Mouse (Mus musculus): ENCODE measurements around the gene Rbm7. TPM values are rescaled to one million over a fixed set of nuclear protein-coding genes. Genes with fewer than 3 reads are reported as not detected.
A peak's percentile ranks its signal among the peaks of the same experiment; 100 is the strongest.

The Rbm7 gene
- total RNA-seq, 1 experiment from 2014 or later, result 125 TPM

GRCm38 (mm10) chr9:48455961-48456360 lies 39.1 kb downstream of the Rbm7 start:
- no peak for ATAC-seq (replicated peaks in 1 of 2; ENCODE audit: insufficient read depth in 1 of 2, low FRiP score in 2 of 2, low TSS enrichment in 1 of 2, low read depth in 1 of 2, poor library complexity in 2 of 2, severe bottlenecking in 2 of 2)

GRCm38 (mm10) chr9:48450066-48450465 lies 45.0 kb downstream of the Rbm7 start:
- ATAC-seq (replicated peaks in 1 of 2; ENCODE audit: insufficient read depth in 1 of 2, low FRiP score in 2 of 2, low TSS enrichment in 1 of 2, low read depth in 1 of 2, poor library complexity in 2 of 2, severe bottlenecking in 2 of 2), result no peak

- peak; percentile 46 to 51; a peak in 3 of 4 replicates for ATAC-seq (replicated peaks in 1 of 2; ENCODE audit: insufficient read depth in 1 of 2, low FRiP score in 2 of 2, low TSS enrichment in 1 of 2, low read depth in 1 of 2, poor library complexity in 2 of 2, severe bottlenecking in 2 of 2)
Observed at GRCm38 (mm10) chr9:48447783-48448209, 47.3 kb downstream of the Rbm7 start.

- no peak for ATAC-seq (replicated peaks in 1 of 2; ENCODE audit: insufficient read depth in 1 of 2, low FRiP score in 2 of 2, low TSS enrichment in 1 of 2, low read depth in 1 of 2, poor library complexity in 2 of 2, severe bottlenecking in 2 of 2)
Observed at GRCm38 (mm10) chr9:48444821-48445220, 50.3 kb downstream of the Rbm7 start.

GRCm38 (mm10) chr9:48443873-48444272 lies 51.2 kb downstream of the Rbm7 start:
- peak; percentile 42 to 70; a peak in 2 of 4 replicates for ATAC-seq (replicated peaks in 1 of 2; ENCODE audit: insufficient read depth in 1 of 2, low FRiP score in 2 of 2, low TSS enrichment in 1 of 2, low read depth in 1 of 2, poor library complexity in 2 of 2, severe bottlenecking in 2 of 2)

Other genes with a start within 250 kb of the Rbm7 start
- gene Nxpe2, start 141.8 kb downstream of the Rbm7 start, total RNA-seq (2017), result 2.0 and 20.6 TPM in 2 replicates
- gene Rexo2, start 14.7 kb downstream of the Rbm7 start, total RNA-seq (2017), result 73.2 and 150 TPM in 2 replicates
- gene Gm5617, start 143 bp upstream of the Rbm7 start, total RNA-seq (2017), result 6.4 and 15.6 TPM in 2 replicates
- gene Nnmt, start 109.9 kb upstream of the Rbm7 start, total RNA-seq (2017), result not detected in 2 replicates